ENCODE assay signal across 19 mouse cellular contexts in genomic region chr4:107207016-107207415, GRCm38 (mm10). TPM values are rescaled to one million over a fixed set of nuclear protein-coding genes. Genes with fewer than 3 reads are reported as not detected.
"Had no signal": no experiment of that assay in that cellular context is flagged by ENCODE, and none has a peak within 500 bp of the region (broad histone marks: within the 10 kb centered on the region; RNA-seq: fewer than 3 reads in every experiment).

No protein-coding gene starts in this region.

- H3K4me1 ChIP-seq: neural tube, embryonic 13.5 days; neural tube, embryonic 15.5 days; stomach, embryonic 15.5 days had no signal

- H3K9me3 ChIP-seq: neural tube, embryonic 13.5 days; neural tube, embryonic 15.5 days; stomach, embryonic 15.5 days had no signal

- H3K4me3 ChIP-seq: neural tube, embryonic 13.5 days; neural tube, embryonic 15.5 days; stomach, embryonic 15.5 days had no signal

- H3K27ac ChIP-seq: neural tube, embryonic 13.5 days; neural tube, embryonic 15.5 days; stomach, embryonic 15.5 days; stomach, postnatal 0 days had no signal

- H3K9ac ChIP-seq: neural tube, embryonic 13.5 days; neural tube, embryonic 15.5 days; stomach, embryonic 15.5 days had no signal

- H3K4me2 ChIP-seq: neural tube, embryonic 13.5 days; neural tube, embryonic 15.5 days; stomach, embryonic 15.5 days had no signal

- H3K27me3 ChIP-seq: neural tube, embryonic 13.5 days; neural tube, embryonic 15.5 days; stomach, embryonic 15.5 days had no signal

- DNase-seq: retina, postnatal 1 day; right cerebral cortex, adult 18-20 months; right cerebral cortex, postnatal 14 days; right cerebral cortex, postnatal 25 days; right cerebral cortex, postnatal 4 days; spleen, adult 18-20 months; thymus, adult 18-20 months; thymus, adult 2 months; thymus, postnatal 14 days; thymus, postnatal 25 days; thymus, postnatal 36 days; thymus, postnatal 4 days had no signal

RNA-seq across cellular contexts. Expression of gene Ldlrad1, which starts 2.0 kb away (rescaled TPM):
- polyA plus RNA-seq: neural tube, embryonic 13.5 days; neural tube, embryonic 14.5 days; neural tube, embryonic 15.5 days; stomach, embryonic 14.5 days; stomach, embryonic 15.5 days; stomach, embryonic 16.5 days had no signal
